Mouse (Mus musculus) lung, postnatal 14 days (tissue): ENCODE data around the gene Gtf3c1.
A peak's percentile ranks its signal among the peaks of the same experiment; 100 is the strongest.
"Not testable (repeated sequence)": the region's sequence is repeated elsewhere in the genome, so short reads cannot be mapped to it uniquely, and the experiment has no call there.

Source experiments
- DNase-seq: peaks from one replicate; pipeline ENCODE4 v3.0.0; 2021

Gtf3c1 gene

GRCm38 (mm10) chr7:125707593-125708022 is at the start of gene Gtf3c1, which contains the start of gene D430042O09Rik:
TSS of gene Gtf3c1 (minus strand) at chr7:125707780.
TSS of gene D430042O09Rik (plus strand) at chr7:125707888.
- peak; percentile 100 for DNase-seq

- no peak for DNase-seq
Measured at GRCm38 (mm10) chr7:125756806-125757205, 49.2 kb upstream of the Gtf3c1 start.

GRCm38 (mm10) chr7:125753326-125753715 is 45.7 kb upstream of the Gtf3c1 start:
- no peak for DNase-seq

GRCm38 (mm10) chr7:125752699-125753325 is 45.2 kb upstream of the Gtf3c1 start:
- DNase-seq = no peak

GRCm38 (mm10) chr7:125748186-125748585 is 40.6 kb upstream of the Gtf3c1 start:
- DNase-seq = no peak

GRCm38 (mm10) chr7:125747316-125747690 is 39.7 kb upstream of the Gtf3c1 start:
- DNase-seq = peak; percentile 22

GRCm38 (mm10) chr7:125746621-125747315 is 39.2 kb upstream of the Gtf3c1 start:
- no peak for DNase-seq

- DNase-seq = no peak
Measured at GRCm38 (mm10) chr7:125744774-125745173, 37.2 kb upstream of the Gtf3c1 start.

GRCm38 (mm10) chr7:125741271-125741703 is 33.7 kb upstream of the Gtf3c1 start:
- peak; percentile 39 for DNase-seq

- no peak for DNase-seq
Measured at GRCm38 (mm10) chr7:125740521-125740920, 32.9 kb upstream of the Gtf3c1 start.

- no peak for DNase-seq
Measured at GRCm38 (mm10) chr7:125736366-125737015, 28.9 kb upstream of the Gtf3c1 start.

GRCm38 (mm10) chr7:125733791-125734190 is 26.2 kb upstream of the Gtf3c1 start:
- DNase-seq = no peak

- no peak for DNase-seq
Measured at GRCm38 (mm10) chr7:125731679-125732078, 24.1 kb upstream of the Gtf3c1 start.

- no peak for DNase-seq
Measured at GRCm38 (mm10) chr7:125723189-125723972, 15.8 kb upstream of the Gtf3c1 start.

GRCm38 (mm10) chr7:125722127-125722526 is 14.5 kb upstream of the Gtf3c1 start:
- DNase-seq = peak; percentile 27

- peak; percentile 37 for DNase-seq
Measured at GRCm38 (mm10) chr7:125721033-125721432, 13.5 kb upstream of the Gtf3c1 start.

- no peak for DNase-seq
Measured at GRCm38 (mm10) chr7:125720370-125720769, 12.8 kb upstream of the Gtf3c1 start.

- DNase-seq = peak; percentile 28
Measured at GRCm38 (mm10) chr7:125717612-125718011, 10.0 kb upstream of the Gtf3c1 start.

- peak; percentile 51 for DNase-seq
Measured at GRCm38 (mm10) chr7:125716724-125717123, 9.1 kb upstream of the Gtf3c1 start.

GRCm38 (mm10) chr7:125714803-125715202 is 7.2 kb upstream of the Gtf3c1 start:
- DNase-seq = no peak

- DNase-seq = not testable (repeated sequence)
Measured at GRCm38 (mm10) chr7:125713542-125714055, 6.0 kb upstream of the Gtf3c1 start.

GRCm38 (mm10) chr7:125708100-125708499 is 520 bp upstream of the Gtf3c1 start:
- DNase-seq = no peak

- DNase-seq = peak; percentile 69
Measured at GRCm38 (mm10) chr7:125707186-125707585, 394 bp downstream of the Gtf3c1 start.
